Mouse (Mus musculus) embryonic facial prominence, embryonic 13.5 days (tissue): Measurements from ENCODE around the gene Ube4a. TPM values are rescaled to one million over a fixed set of nuclear protein-coding genes. Genes with fewer than 3 reads are reported as not detected.

Experiments used
- ATAC-seq: fragments of 200-750 bp; cut with Nextera tagmentation; 2 replicates; pipeline ENCODE4 v1.8.0; 2017; ENCODE audit warnings: low read depth; ENCODE audit not compliant: insufficient number of reproducible peaks, insufficient read depth, low FRiP score, low TSS enrichment
- H3K27ac ChIP-seq: fragments of 300-500 bp; sonication (generic); 2 replicates; pipeline ENCODE4 v1.5.1; 2015; ENCODE audit warnings: moderate library complexity, mild to moderate bottlenecking, inconsistent platforms
- H3K27me3 ChIP-seq: fragments of 300-500 bp; sonication (generic); 2 replicates; pipeline ENCODE4 v1.6.1; 2015; ENCODE audit warnings: mild to moderate bottlenecking, inconsistent platforms
- H3K36me3 ChIP-seq: fragments of 300-500 bp; sonication (generic); 2 replicates; pipeline ENCODE4 v1.6.1; 2015; ENCODE audit warnings: mild to moderate bottlenecking, inconsistent platforms
- H3K4me1 ChIP-seq: fragments of 300-500 bp; sonication (generic); 2 replicates; pipeline ENCODE4 v1.6.1; 2015; ENCODE audit warnings: inconsistent platforms
- H3K4me2 ChIP-seq: fragments of 300-500 bp; sonication (generic); 2 replicates; pipeline ENCODE4 v1.6.1; 2015; ENCODE audit warnings: moderate library complexity, mild to moderate bottlenecking, inconsistent platforms
- H3K4me3 ChIP-seq: fragments of 300-500 bp; sonication (generic); 2 replicates; pipeline ENCODE4 v1.5.1; 2015; ENCODE audit warnings: mild to moderate bottlenecking, inconsistent platforms
- H3K9ac ChIP-seq: fragments of 300-500 bp; sonication (generic); 2 replicates; pipeline ENCODE4 v1.6.1; 2015; ENCODE audit warnings: mild to moderate bottlenecking, inconsistent platforms
- H3K9me3 ChIP-seq: fragments of 300-500 bp; sonication (generic); 2 replicates; pipeline ENCODE4 v1.6.1; 2016; ENCODE audit warnings: inconsistent platforms
- WGBS: fragments of 180-500 bp; shearing (Covaris S2); methylation state at CpG from one replicate; pipeline ENCODE4 v1.1.7; 2015; ENCODE audit warnings: mixed read lengths; 5-methylcytosine and 5-hydroxymethylcytosine counted together
- polyA plus RNA-seq: library from polyadenylated mRNA; unstranded; fragments of >200 nt; fragmentation: Nextera tagmentation; extraction: Ambion mirVana; gene quantifications from 2 replicates; pipeline ENCODE4 v1.2.1, GENCODE M21; 2015

The Ube4a gene
- polyA plus RNA-seq, 1 experiment from 2014 or later = 26.4 TPM

DNA sequence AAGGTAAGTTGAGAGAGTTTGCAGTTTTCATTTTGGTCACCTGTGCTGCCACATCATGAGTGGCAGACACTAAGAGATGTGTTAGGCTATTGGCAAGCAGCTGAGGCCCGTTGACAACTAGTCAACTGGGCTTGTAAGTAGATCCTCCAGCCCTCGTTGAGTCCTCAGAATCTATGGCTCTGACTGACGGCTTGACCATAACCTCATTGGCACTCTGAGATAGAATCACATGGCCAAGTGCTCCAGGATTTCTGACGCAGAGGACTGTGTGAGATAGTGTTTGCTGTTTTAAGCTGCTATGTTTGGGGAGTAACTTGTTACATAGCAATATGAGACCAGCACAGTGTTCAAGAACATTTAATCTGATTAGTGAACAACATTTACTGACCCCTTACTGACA is 23.6 kb downstream of the Ube4a start:
- Histone ChIP-seq H3K4me2 (no peak overlapping the region), H3K27me3 (no peaks in the 10 kb centered on the region), H3K9ac (no peak overlapping the region), H3K27ac (no peak overlapping the region), H3K4me3 (no peak overlapping the region), H3K4me1 (no peaks in the 10 kb centered on the region), H3K36me3 (peaks cover 87% of the 10 kb centered on the region), H3K9me3 (no peaks in the 10 kb centered on the region)
- 91% methylated on average over 4 of the region's 4 CpGs for WGBS
- ATAC-seq = no peak

DNA sequence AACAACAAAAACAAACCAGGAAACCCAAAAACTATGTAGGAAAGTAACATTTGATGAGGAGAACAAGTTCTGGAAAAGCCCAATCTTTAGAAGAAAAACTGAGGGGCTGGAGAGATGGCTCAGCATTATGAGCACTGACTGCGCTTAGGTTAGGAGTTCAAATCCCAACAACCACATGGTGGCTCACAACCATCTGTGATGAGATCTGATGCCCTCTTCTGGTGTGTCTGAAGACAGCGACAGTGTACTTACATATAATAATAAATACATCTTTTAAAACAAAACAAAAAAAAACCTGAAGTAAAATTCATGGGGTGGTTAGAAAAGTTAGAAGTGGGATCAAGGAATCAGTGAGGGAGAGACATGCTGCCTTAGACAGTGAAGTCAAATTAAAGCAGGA is 43.9 kb downstream of the Ube4a start:
- no peaks in the 10 kb centered on the region for H3K27me3 ChIP-seq
- H3K36me3 ChIP-seq = peaks cover 12% of the 10 kb centered on the region; the same call in 1 of the 2 replicates
- no peak for ATAC-seq
- 75% methylated on average over 2 of the region's 2 CpGs for WGBS
- H3K9me3 ChIP-seq = no peaks in the 10 kb centered on the region
- peak overlapping the region; percentile 96 for H3K27ac ChIP-seq
- peak overlapping the region; percentile 79 for H3K4me2 ChIP-seq
- peaks cover 13% of the 10 kb centered on the region for H3K4me1 ChIP-seq
- peak overlapping the region; percentile 99 for H3K4me3 ChIP-seq
- H3K9ac ChIP-seq = 0 out of 2 replicates have a peak overlapping the region, but pooled peaks have one; percentile 99

DNA sequence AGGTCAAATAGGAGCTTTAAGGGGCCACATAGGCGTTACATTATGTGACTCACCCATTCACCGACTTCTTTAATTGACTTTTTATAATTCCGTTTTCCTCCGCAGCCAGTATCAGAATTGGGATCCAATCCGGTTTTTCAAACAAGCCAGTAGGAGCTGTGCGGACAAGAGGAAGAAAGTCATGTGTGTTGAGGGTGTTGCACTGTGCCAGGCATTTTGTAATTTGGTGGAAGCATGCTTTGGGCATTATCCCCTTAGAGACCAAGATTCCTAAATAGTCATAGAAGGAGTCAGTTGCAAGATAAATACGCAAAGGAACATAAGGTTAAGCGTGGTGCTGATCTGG is 44.3 kb downstream of the Ube4a start:
- H3K4me3 ChIP-seq = peak overlapping the region; percentile 99
- no peaks in the 10 kb centered on the region for H3K9me3 ChIP-seq
- H3K36me3 ChIP-seq = peaks cover 9% of the 10 kb centered on the region; the same call in 1 of the 2 replicates

DNA sequence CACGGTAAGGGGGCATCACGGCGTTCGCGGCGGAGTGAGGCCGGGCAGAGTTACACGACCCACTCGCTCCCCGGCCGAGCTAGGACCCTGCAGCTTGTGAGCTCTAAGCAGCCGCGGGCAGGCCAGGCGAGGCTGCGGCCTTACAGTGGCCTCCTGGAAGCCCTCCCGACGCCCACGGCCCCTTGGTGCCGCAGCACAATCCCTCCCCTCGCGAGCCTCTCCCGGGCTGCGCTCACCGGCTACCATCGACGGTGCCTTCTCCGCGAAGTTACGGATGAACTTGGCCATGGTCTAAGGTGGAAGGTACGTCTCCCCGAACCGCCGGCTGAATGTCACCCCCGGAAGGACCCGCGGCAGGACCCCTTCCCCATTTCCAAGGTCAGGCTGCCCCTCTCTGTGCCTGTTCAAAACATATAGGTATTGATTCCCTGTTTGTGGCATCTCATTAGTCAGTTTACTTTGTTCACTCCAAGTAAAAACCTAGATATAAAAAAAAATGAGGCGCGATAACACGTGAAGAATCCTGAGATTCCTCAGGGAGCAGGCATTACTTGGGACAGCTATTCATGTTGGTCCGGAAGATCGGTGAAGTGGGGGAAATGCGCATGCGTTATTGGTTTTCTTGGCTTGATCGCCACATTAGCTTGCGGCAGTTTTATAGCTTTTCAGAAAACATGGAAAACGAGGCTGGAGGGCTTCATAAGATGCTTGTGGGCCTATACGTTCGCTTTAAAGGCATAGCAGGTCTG is 44.9 kb downstream of the Ube4a start, which contains the start of gene Atp5l:
Gene Atp5l, minus strand, starts transcription at position 369 of the 749 bp plus-strand sequence.
- peak within 1 kb of the TSS; percentile 79 for H3K4me2 ChIP-seq
- no peaks in the 10 kb centered on the region for H3K27me3 ChIP-seq
- peaks cover 16% of the 10 kb centered on the region for H3K4me1 ChIP-seq
- peak within 1 kb of the TSS; percentile 99 for H3K4me3 ChIP-seq
- peak within 1 kb of the TSS; percentile 96 for H3K27ac ChIP-seq
- peak within 1 kb of the TSS; percentile 99 for H3K9ac ChIP-seq
- ATAC-seq = peak; percentile 80
- no peaks in the 10 kb centered on the region for H3K9me3 ChIP-seq
- under 1% methylated on average over 48 of the region's 48 CpGs for WGBS
- 0 out of 2 replicates have a peak, but pooled peaks cover 3% of the 10 kb centered on the region for H3K36me3 ChIP-seq

More for the DNA sequence above, 44.3 kb downstream of the Ube4a start:
- peak overlapping the region; percentile 79 for H3K4me2 ChIP-seq
- peak overlapping the region; percentile 96 for H3K27ac ChIP-seq
- WGBS = under 1% methylated on average over 8 of the region's 8 CpGs
- peak; percentile 64; the same call in 1 of the 2 replicates for ATAC-seq
- H3K27me3 ChIP-seq = no peaks in the 10 kb centered on the region
- H3K9ac ChIP-seq = peak overlapping the region; percentile 99
- peaks cover 13% of the 10 kb centered on the region for H3K4me1 ChIP-seq

DNA sequence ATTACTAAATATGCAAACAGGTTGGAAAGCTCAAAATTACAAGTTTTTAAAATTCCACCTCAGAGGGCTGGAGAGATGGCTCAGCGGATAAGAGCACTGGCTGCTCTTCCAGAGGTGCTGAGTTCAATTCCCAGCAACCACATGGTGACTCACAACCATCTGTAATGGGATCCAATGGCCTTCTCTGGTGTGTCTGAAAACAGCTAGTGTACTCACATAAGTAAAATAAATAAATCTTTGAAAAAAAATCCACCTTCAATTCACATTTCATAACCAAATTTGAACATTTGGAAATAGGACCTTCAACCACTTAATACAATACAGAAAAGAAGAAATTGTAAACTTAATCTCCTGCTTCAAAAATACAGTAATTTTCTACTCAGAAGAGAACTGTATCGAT is 45.8 kb downstream of the Ube4a start:
- H3K27ac ChIP-seq = no peak overlapping the region
- H3K36me3 ChIP-seq = 0 out of 2 replicates have a peak, but pooled peaks cover 3% of the 10 kb centered on the region
- 37% methylated on average over 2 of the region's 2 CpGs for WGBS
- peaks cover 25% of the 10 kb centered on the region for H3K4me1 ChIP-seq
- no peak for ATAC-seq
- peak overlapping the region; percentile 99 for H3K9ac ChIP-seq
- H3K27me3 ChIP-seq = no peaks in the 10 kb centered on the region
- peak overlapping the region; percentile 79 for H3K4me2 ChIP-seq
- peak overlapping the region; percentile 99 for H3K4me3 ChIP-seq
- no peaks in the 10 kb centered on the region for H3K9me3 ChIP-seq

DNA sequence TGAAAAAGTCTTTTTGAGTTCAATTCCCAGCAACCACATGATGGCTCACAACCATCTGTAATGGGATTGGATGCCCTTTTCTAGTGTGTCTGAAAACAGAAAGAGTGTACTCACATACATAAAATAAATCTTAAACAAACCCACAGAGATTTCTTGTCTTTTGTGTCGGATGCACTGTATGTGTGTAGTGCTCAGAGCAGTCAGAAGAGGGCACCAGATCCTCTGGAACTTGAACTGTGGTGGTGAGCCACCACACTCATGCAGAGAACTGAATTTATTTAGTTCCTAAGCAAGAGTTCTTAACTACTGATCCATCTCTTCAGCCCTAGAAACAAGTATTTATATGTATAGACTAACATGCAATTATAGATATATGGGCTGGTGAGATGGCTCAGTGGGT is 49.2 kb downstream of the Ube4a start:
- Histone ChIP-seq H3K9me3 (no peaks in the 10 kb centered on the region), H3K9ac (no peak overlapping the region), H3K36me3 (peaks cover 22% of the 10 kb centered on the region), H3K27ac (no peak overlapping the region), H3K4me3 (no peak overlapping the region), H3K27me3 (no peaks in the 10 kb centered on the region), H3K4me2 (no peak overlapping the region), H3K4me1 (peaks cover 20% of the 10 kb centered on the region)
- no peak for ATAC-seq
- 60% methylated on average over 1 of the region's 1 CpGs for WGBS

DNA sequence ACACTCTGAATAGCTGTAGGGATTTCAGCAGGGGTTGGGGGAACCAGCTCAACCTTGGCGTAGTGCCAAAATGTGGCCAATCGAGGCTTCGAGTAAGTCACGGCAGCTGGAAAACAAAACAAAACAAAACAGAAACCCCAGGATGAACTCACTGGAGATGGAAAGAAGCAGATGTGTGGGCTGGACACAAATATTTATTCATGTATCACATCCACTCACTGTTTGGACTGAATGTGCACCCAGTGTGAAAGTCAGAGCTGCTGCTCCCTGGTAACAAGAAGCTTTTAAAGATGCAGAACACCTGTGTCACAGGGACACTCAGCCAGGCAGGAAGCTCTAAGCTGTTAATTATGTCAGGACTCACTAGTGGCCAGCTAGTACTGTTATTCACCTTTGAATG is 50.7 kb downstream of the Ube4a start:
- 32% methylated on average over 4 of the region's 4 CpGs for WGBS
- no peak overlapping the region for H3K27ac ChIP-seq
- H3K4me1 ChIP-seq = peaks cover 20% of the 10 kb centered on the region
- no peaks in the 10 kb centered on the region for H3K27me3 ChIP-seq
- H3K9ac ChIP-seq = 0 out of 2 replicates have a peak overlapping the region, but pooled peaks have one; percentile 17
- H3K4me2 ChIP-seq = no peak overlapping the region
- ATAC-seq = no peak
- peaks cover 37% of the 10 kb centered on the region for H3K36me3 ChIP-seq
- no peak overlapping the region for H3K4me3 ChIP-seq
- no peaks in the 10 kb centered on the region for H3K9me3 ChIP-seq

DNA sequence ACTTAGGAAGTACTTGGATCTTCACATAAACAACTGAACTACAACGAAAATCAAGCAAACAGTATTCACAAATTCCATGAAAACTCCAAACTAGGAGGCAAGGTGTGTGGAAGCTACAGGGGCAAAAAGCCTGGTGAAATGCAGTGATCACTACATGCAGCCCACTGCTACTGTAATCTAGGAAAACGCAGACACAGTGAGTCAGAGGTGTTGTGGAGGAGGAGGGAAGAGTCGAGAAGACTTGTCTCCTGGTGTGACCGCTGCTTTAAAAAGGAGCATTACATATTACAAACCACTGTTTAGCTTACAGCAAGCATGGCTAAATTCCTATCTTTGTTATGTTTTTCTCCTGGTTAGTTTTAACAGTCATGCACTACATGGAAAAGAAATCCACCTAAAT is 54.0 kb downstream of the Ube4a start:
- Histone ChIP-seq H3K9me3 (no peaks in the 10 kb centered on the region), H3K27ac (no peak overlapping the region), H3K27me3 (no peaks in the 10 kb centered on the region), H3K4me1 (peaks cover 12% of the 10 kb centered on the region), H3K9ac (no peak overlapping the region), H3K4me2 (no peak overlapping the region), H3K36me3 (peaks cover 33% of the 10 kb centered on the region), H3K4me3 (no peak overlapping the region)
- WGBS = 98% methylated on average over 4 of the region's 4 CpGs
- ATAC-seq = no peak

DNA sequence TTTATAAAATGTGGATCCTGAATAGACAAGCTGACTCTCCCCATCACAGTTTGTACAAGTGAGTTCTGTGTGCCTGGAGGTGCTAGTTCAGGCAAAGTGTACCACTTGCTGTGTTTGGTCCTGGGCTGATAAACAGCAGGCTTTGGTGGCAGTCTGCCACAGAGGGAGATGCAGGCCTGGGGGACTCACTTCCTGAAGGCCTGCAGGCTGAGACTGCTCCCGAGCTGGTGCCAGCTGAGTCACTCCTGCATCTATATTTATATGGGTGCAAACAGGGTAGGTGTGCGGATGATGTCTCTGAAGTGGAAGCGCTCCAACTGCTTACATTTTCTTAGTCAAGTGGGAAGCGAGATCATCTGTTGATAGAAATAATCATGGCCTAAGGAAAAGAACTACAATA is 59.8 kb downstream of the Ube4a start:
- no peaks in the 10 kb centered on the region for H3K27me3 ChIP-seq
- ATAC-seq = no peak
- H3K4me3 ChIP-seq = no peak overlapping the region
- H3K36me3 ChIP-seq = peaks cover 9% of the 10 kb centered on the region
- no peak overlapping the region for H3K4me2 ChIP-seq
- no peak overlapping the region for H3K27ac ChIP-seq
- peaks cover 7% of the 10 kb centered on the region for H3K4me1 ChIP-seq
- no peaks in the 10 kb centered on the region for H3K9me3 ChIP-seq
- 66% methylated on average over 4 of the region's 4 CpGs for WGBS
- no peak overlapping the region for H3K9ac ChIP-seq

DNA sequence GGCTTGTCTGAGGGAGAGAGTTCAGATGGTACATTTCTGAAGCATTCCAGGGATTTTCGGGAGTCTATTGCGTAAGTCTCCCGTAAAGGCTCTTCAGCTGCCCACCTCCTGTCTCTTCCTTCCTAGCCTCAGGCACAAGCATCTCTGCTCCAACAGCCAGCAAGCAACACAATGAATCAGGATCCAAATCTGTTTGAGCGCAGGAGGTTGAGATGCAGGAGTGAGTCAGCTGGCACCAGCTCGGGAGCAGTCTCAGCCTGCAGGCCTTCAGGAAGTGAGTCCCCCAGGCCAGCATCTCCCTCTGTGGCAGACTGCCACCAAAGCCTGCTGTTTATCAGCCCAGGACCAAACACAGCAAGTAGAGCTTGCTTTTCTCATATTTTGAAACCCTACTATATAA is 60.4 kb downstream of the Ube4a start:
- WGBS = 37% methylated on average over 5 of the region's 5 CpGs
- ATAC-seq = no peak

DNA sequence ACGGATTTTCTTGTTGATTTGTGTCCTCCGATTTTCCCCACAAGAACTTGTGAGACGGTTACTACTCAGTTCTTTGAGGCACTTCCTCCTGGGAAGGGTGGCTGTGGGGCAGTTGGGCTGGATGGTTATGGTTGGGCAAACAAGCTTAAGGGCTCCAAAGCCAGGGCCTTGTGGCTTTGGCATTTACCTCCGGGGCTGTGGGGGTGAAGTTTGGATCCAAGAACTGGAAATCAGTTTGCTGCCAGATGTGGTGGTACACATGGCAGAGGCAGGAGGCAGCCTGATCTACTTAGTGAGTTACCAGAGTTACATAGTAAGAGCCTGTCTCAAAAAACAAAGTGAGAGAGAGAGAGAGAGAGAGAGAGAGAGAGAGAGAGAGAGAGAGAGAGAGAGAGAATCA is 61.5 kb downstream of the Ube4a start:
- no peak overlapping the region for H3K9ac ChIP-seq
- H3K27ac ChIP-seq = no peak overlapping the region
- ATAC-seq = no peak
- no peak overlapping the region for H3K4me2 ChIP-seq
- H3K27me3 ChIP-seq = no peaks in the 10 kb centered on the region
- WGBS = 65% methylated on average over 4 of the region's 4 CpGs
- no peak overlapping the region for H3K4me3 ChIP-seq
- no peaks in the 10 kb centered on the region for H3K36me3 ChIP-seq
- H3K9me3 ChIP-seq = no peaks in the 10 kb centered on the region
- H3K4me1 ChIP-seq = peaks cover 7% of the 10 kb centered on the region

More for the DNA sequence above, 60.4 kb downstream of the Ube4a start:
- Histone ChIP-seq H3K9me3 (no peaks in the 10 kb centered on the region), H3K27ac (no peak overlapping the region), H3K9ac (no peak overlapping the region), H3K27me3 (no peaks in the 10 kb centered on the region), H3K36me3 (peaks cover 2% of the 10 kb centered on the region; the same call in 1 of the 2 replicates), H3K4me1 (peaks cover 7% of the 10 kb centered on the region), H3K4me3 (no peak overlapping the region), H3K4me2 (no peak overlapping the region)

DNA sequence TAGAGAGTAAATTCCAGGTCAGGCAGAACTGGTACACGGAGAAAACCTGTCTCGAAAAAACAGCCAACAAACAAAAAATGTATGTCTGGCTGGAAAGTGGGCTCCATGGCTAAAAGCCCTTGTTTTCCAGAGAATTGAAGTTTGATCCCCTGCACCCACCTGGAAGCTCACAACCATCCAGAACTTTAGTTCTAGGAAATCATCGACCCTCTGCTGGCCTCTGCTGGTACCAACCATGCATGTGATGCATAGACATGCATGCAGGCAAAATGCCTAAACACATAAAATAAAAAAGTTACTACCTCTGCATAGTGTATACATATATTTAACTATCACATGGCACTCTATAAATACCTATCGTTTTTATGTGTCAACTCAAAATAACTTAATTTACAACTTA is 65.0 kb downstream of the Ube4a start:
- Histone ChIP-seq H3K27me3 (no peaks in the 10 kb centered on the region), H3K9me3 (no peaks in the 10 kb centered on the region), H3K27ac (no peak overlapping the region), H3K4me1 (peaks cover 7% of the 10 kb centered on the region), H3K9ac (no peak overlapping the region), H3K36me3 (no peaks in the 10 kb centered on the region), H3K4me2 (no peak overlapping the region), H3K4me3 (no peak overlapping the region)
- 65% methylated on average over 4 of the region's 4 CpGs for WGBS
- no peak for ATAC-seq
